Comparison of ENCODE assay signal across 23 mouse cellular contexts in the genomic region with DNA sequence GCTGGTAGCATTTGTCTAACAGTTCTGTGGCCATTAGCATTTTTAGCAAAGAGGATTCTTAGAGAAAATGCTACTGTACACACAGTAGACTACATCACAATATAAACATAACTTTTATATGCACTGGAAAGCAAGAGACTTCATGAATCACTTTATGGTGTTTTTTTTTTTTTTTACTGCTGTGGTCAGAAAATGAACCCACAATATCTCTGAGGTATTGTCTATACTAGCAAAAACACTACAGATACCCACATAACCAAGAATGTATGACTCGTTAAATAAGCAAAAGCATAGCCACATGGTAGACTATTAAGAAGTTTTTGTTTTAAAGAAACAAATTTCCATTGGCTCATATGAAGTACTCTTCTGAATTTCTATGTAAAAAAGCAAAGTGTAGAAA.
DNase-seq lines count a peak whose midpoint lies in the region; ATAC-seq and TF ChIP-seq lines count a peak whose summit lies in the region.
"Had no signal": no experiment of that assay in that cellular context is flagged by ENCODE, and none has a peak within 500 bp of the region (broad histone marks: within the 10 kb centered on the region; RNA-seq: fewer than 3 reads in every experiment).

No protein-coding gene starts in this region.

- no peaks in the 10 kb centered on the region for H3K79me2 ChIP-seq in C2C12 (ENCODE audit: control insufficient read depth, insufficient read depth)

- H3K4me2 ChIP-seq in hindbrain, embryonic 16.5 days (ENCODE audit: low read length) = no peak overlapping the region
- H3K4me2 ChIP-seq: embryonic facial prominence, embryonic 13.5 days; embryonic facial prominence, embryonic 15.5 days; forebrain, embryonic 12.5 days had no signal

- peaks cover 2% of the 10 kb centered on the region for H3K4me1 ChIP-seq in hindbrain, embryonic 16.5 days (ENCODE audit: control insufficient read depth, insufficient read depth, low read depth, low read length)
- H3K4me1 ChIP-seq: embryonic facial prominence, embryonic 15.5 days had no signal

- H3K36me3 ChIP-seq in C2C12 (ENCODE audit: control insufficient read depth, insufficient read depth) = no peaks in the 10 kb centered on the region
- H3K36me3 ChIP-seq in hindbrain, embryonic 16.5 days (ENCODE audit: control insufficient read depth, insufficient read depth, low read length) = no peaks in the 10 kb centered on the region
- H3K36me3 ChIP-seq: embryonic facial prominence, embryonic 13.5 days; embryonic facial prominence, embryonic 15.5 days; forebrain, embryonic 10.5 days; forebrain, embryonic 12.5 days had no signal

- H3K27ac ChIP-seq in hindbrain, embryonic 16.5 days (ENCODE audit: low read depth, low read length) = no peak overlapping the region
- H3K27ac ChIP-seq: embryonic facial prominence, embryonic 13.5 days; embryonic facial prominence, embryonic 15.5 days; forebrain, embryonic 10.5 days; forebrain, embryonic 12.5 days had no signal

- in situ Hi-C loops in Patski (cut with MboI; ENCODE audit: low pct_unique_long_range_greater_than_20kb) = no loop called here

- H3K79me3 ChIP-seq in C2C12 (ENCODE audit: low read depth) = no peaks in the 10 kb centered on the region

- no peaks in the 10 kb centered on the region for H3K9me3 ChIP-seq in hindbrain, embryonic 16.5 days (ENCODE audit: control insufficient read depth, low read length)
- H3K9me3 ChIP-seq: embryonic facial prominence, embryonic 13.5 days; embryonic facial prominence, embryonic 15.5 days; forebrain, embryonic 10.5 days; forebrain, embryonic 12.5 days had no signal

- peak; percentile 71 for ATAC-seq in Patski
- ATAC-seq in hindbrain, embryonic 16.5 days = no peak
- no peak for ATAC-seq in megakaryocyte, adult 5-6 weeks (ENCODE audit: poor library complexity, severe bottlenecking)
- ATAC-seq: forebrain, embryonic 14.5 days; forebrain, embryonic 16.5 days had no signal

- POLR2A ChIA-PET in Patski (lab: Charles Lee) = no interaction called here

- DNase-seq in 3134 (ENCODE audit: extremely low read depth, insufficient read length, low spot score) (peak; percentile 39), Patski (ENCODE audit: low read depth, low spot score) (no peak)
- DNase-seq in thymus, adult 18-20 months = no peak
- DNase-seq: adrenal gland, adult 2 months; adrenal gland, postnatal 25 days; B cell, adult 2 months; cerebellum, adult 11 months; cerebellum, adult 18-20 months; cerebellum, adult 8-10 months; cerebellum, adult 9-11 months; cerebellum, postnatal 14 days; cerebellum, postnatal 36 days; embryo, embryonic 11 days had no signal

- H3K27me3 ChIP-seq in C2C12 (ENCODE audit: control insufficient read depth, insufficient read depth, insufficient read length) (peaks cover 3% of the 10 kb centered on the region), Patski (no peaks in the 10 kb centered on the region)
- no peaks in the 10 kb centered on the region for H3K27me3 ChIP-seq in hindbrain, embryonic 16.5 days (replicated peaks; ENCODE audit: control insufficient read depth, insufficient read depth, low read length)
- H3K27me3 ChIP-seq: embryonic facial prominence, embryonic 13.5 days; embryonic facial prominence, embryonic 15.5 days; forebrain, embryonic 12.5 days had no signal

- CTCF ChIA-PET in Patski (lab: Charles Lee) = no interaction called here

- no peak overlapping the region for H3K9ac ChIP-seq in hindbrain, embryonic 16.5 days (ENCODE audit: low read depth, low read length)
- H3K9ac ChIP-seq: embryonic facial prominence, embryonic 13.5 days; embryonic facial prominence, embryonic 15.5 days; forebrain, embryonic 12.5 days had no signal

- WGBS in hindbrain, embryonic 16.5 days = 87% methylated on average over 1 of the region's 1 CpGs

- no peak overlapping the region for H3K4me3 ChIP-seq in C2C12 (ENCODE audit: insufficient read depth, poor library complexity, severe bottlenecking)
- H3K4me3 ChIP-seq in hindbrain, embryonic 16.5 days (ENCODE audit: low read length) = no peak overlapping the region
- H3K4me3 ChIP-seq: embryonic facial prominence, embryonic 13.5 days; embryonic facial prominence, embryonic 15.5 days; erythroblast, embryonic 14.5 days; forebrain, embryonic 10.5 days; forebrain, embryonic 12.5 days had no signal

- no peak overlapping the region for H3ac ChIP-seq in C2C12 (ENCODE audit: control insufficient read depth, insufficient read length, low read depth)

- TF ChIP-seq CTCF in C2C12 (IDR thresholded peaks at IDR 0.05; ENCODE audit: control insufficient read depth, insufficient read depth, insufficient read length) (no peak), Patski (IDR thresholded peaks at IDR 0.05) (no peak)

TF ChIP-seq in C2C12, 6 proteins besides CTCF, POLR2A, EP300 and RAD21:
- TF ChIP-seq MYOG (IDR thresholded peaks at IDR 0.05; ENCODE audit: control insufficient read depth, extremely low read depth, insufficient read length) (no peak), CEBPB (IDR thresholded peaks at IDR 0.05; ENCODE audit: low read depth) (no peak), MYOD1 (IDR thresholded peaks at IDR 0.05; ENCODE audit: control insufficient read depth, insufficient read length, low read depth) (no peak), FOSL1 (IDR thresholded peaks at IDR 0.05; ENCODE audit: insufficient read depth, low read length, poor library complexity, severe bottlenecking) (peak; percentile 25), USF1 (IDR thresholded peaks at IDR 0.05; ENCODE audit: low read depth) (peak; percentile 28), MAX (IDR thresholded peaks at IDR 0.05) (no peak)
TF ChIP-seq in C2C12: peak in this region for 2.
